Mouse (Mus musculus) thymus, postnatal 10 days (tissue): ENCODE data around the gene Coq5.
A peak's percentile ranks its signal among the peaks of the same experiment; 100 is the strongest.
"Not testable (repeated sequence)": the region's sequence is repeated elsewhere in the genome, so short reads cannot be mapped to it uniquely, and the experiment has no call there.

Source experiments
- DNase-seq, 2 experiments: peaks; one replicate each; pipeline ENCODE4 v3.0.0; 2021; ENCODE audit warnings: low spot score in 2 of 2

The Coq5 gene

DNA sequence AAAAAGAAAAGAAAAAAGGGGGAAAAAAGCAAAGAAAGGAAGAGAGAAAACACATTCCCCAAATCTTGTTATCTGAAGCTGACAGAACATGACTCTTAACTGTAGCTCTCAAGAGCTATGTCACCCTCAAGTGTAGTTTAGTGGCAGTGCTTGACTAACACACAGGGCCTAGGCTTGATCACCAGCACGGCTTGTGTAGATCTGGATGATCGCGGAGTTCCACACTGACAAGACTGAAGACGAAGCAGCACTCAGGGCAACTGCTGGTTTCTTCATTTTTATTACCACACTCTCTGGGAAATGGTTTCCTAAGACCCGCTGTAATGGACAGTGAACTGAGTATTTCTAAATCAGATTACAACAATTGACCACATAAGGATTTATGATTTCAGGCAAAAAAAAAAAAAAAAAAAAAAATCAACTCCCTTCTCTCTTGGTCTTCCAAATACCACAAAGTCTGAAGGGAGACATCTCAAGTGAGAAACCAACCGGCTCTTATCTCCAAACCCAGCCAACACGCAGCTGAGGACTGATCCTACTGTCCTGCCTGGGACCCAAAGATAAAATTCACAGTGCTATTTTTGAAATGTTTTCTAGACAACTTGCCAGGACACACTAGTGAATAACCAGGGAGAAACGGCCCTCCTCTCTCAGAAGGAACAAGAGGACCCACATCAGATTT is 12.5 kb upstream of the Coq5 start:
- no peak for DNase-seq

DNA sequence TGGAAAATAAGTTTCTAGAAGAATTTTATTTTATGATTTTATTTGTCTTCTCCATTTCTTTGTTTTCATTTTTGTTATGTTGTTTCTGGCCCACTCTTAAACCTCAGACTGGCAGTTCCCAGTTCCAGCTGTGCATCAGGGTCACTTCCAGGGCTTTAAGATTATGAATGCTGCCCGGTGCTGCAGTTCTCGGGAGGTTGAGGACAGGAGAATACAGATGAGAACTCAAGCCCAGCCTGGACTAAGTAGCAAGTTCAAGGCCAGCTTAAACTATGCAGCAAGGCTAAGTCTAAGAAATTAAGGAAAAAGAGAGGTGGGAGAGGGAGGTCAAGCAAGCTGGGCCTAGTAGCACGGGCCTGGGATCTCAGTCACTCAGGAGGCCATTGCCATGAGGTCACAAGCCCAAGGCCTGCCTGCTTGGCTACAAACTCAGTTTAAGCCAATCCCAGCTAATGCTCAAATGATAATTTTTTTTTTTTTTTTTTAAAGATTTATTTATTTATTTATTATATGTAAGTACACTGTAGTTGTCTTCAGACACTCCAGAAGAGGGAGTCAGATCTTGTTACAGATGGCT is 11.9 kb upstream of the Coq5 start:
- no peak for DNase-seq

DNA sequence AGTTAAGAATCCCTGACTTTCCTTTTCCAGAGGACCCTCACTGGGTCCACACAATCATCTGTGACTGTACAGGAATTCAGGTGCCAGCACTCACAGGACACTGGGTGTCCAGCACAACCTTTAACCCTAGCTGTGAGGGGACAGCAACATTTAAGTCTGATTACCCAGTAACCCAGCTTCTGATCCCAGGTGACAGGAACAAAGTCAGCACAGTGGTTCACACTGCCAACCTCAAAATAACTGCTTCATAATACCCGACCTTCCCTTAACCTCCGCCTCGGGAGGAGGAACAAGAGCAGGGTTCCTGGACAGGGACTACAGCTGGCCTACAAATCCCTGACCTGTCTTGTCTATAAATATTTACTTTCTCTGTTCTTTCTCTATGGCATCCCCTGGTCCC is 11.2 kb upstream of the Coq5 start:
- no peak for DNase-seq

DNA sequence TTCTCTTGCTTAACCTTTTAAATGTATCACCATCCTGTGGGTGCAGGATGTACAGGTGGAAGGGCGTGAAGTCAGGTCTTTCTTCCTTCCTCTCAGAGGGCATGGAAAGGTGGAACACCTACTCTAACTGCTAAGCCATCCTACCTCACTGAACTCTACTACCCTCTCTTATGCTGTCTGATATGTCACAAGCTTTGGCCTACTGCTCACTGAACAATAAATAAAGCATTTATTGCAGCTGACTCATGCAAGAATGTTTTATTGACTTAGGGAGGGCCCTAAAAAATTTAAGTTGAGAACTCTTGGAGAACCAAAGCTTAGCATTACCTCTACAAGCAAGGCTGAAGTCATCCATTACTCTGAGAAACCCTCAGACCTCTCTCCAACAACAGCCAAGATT is 9.5 kb upstream of the Coq5 start:
- DNase-seq = no peak

DNA sequence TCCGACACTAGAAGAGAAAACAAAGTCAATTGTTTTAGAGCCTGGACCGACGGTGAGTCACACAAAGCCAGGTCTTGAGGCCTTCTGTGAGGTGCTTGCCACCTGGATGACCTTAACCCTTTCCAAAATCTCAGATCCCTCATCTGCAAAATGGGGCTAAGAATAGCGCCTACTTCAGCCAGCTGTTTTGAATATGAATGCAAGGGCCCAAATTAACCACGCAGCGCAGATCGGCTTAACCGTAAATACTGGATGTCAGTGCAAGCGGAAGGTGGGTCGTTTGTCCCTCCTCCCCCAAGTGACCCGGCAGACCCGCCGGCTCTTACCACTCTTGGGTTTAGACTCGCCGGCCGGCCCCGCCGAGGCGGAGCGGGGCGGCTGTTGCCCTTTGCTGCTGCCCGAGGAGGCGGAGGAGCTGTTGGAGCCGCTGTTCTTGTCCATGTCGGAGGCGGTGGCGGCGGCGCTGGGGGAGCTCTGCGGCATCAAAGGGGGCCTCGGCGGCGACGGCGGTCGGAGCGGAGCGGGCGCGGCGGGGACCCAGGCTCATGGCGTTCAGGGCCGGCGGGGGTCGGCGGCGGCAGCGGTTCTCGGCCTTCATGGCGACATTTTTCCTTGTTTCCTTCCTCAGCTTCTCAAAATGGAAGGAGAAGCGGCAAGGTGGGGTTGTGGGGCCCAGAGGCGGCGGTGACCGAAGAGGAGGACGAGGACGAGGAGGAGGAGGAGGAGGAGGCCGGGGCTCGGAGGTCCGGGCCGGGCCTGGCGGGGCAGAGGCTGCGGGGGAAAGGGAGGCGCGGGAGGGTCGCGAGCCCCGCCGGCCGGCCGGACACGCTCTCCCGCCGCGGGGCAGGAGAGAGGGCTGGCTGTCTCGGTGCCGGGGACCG is 7.3 kb upstream of the Coq5 start:
- peak; percentile 47 to 55 for DNase-seq

DNA sequence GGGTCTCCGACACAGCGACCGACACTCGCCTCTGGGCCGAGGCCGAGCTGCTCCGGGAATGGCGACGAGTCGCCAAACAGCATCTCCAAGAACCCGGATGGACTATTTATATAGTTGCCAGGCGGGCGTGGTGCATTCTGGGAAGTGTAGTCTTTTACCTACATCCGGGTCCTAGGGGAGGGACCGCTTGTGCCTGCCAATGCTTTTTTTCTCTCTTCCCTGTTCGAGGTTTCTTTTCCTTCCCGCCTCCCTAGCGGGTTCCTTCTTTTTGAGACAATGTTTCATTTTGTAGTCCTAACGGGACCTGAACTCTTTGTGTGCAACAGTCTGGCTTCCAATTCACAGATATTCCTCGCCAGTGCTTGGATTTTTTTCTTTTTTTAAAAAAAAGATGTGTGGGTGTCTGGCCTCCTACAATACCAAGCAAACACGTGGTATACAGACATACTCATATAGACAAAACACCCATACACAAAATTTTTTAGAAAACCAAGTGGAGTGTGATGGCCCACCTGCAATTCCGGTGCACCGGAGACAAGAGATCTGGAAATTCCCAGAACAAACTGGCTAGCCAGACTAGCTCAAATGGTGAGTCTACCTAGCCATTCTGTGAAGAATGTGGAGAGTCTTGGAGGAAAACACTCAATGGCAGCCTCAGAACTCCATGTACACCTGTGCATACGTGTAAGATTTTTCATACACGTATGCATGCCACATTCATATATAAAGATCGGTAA is 6.5 kb upstream of the Coq5 start, which contains the start of gene Rnf10:
Gene Rnf10, minus strand, starts transcription at position 87 of the 737 bp plus-strand sequence.
- DNase-seq = peak; percentile 95 to 97

DNA sequence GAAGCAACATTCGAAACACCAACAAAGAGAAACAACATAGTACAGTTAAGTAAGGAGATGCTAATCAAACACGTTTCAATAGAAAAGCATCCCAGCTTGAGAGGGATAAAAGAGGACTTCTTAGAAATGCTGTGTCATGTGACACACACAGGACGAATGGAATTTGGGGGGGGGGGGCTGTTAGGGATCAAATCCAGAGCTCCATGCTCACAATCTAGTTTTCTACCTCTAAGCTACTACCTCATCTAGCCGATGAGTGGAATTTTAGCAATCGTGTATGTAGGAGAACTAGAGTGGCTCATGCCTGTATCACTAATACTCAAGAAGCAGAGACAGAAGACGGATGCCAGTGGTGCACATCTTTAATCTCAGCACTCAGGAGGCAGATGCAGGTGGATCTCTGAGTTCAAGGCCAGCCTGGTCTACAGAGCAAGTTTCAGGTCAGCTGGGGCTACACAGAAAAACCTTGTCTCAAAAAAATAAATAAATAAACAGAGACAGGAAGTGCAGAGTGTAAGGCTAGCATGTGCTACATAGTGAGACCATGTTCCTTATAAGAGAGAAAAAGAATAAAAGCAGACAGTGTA is 5.8 kb upstream of the Coq5 start:
- DNase-seq = no peak

DNA sequence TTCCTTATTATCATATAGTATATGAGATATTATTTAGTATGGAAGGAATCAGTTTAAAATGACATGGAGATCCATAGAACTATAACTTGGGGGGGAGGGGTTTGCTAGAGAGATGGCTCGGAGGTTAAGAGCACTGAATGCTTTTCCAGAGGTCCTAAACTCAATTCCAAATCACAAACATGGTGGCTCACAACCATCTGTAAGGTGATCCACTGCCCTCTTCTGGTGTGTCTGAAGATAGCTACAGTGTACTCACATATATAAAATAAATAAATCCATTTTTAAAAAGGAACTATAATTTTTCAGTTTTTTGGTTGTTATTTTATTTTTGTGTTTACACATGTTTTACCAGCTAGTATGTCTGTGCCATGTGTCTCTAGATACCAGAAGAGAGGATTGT is 5.1 kb upstream of the Coq5 start:
- DNase-seq = no peak

DNA sequence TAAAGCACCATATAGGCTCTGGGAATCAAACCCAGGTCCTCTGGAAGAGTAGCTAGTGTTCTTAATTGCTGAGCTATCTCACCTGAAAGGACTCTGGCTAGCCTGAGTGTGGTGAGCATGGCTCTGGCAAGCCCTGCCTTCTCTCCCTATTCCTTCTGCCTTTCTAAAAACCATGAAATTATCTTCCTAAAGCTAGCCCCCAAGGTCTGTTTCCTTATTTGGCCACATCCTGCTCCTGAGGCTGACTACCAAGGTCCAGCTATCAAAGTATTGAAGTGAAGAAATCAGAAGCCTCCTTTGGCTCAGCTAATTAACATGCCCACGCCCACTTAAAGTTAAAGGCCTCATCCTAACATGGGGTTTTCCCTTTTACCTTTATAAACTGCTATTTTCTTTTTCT is 4.7 kb upstream of the Coq5 start:
- DNase-seq = no peak

DNA sequence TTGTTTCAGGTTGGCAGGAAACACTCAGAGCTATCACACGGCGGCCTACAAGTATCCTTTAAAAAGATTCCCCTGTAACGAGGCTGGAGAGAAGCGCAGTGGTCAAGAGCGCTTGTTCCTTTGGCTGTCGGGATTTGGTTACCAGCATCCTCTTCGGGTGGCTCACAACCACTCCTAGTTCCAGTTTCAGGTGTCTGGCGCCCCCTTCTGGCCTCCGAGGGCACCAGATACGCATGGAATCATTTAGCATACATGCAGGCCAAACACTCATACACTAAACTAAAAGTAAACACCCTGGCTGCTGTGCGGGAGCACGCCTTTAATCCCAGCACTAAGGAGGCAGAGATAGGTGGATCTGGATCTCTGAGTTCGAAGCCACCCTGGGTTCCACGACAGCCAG is 3.5 kb upstream of the Coq5 start:
- DNase-seq = peak in 1 of 2 experiments; percentile 39

DNA sequence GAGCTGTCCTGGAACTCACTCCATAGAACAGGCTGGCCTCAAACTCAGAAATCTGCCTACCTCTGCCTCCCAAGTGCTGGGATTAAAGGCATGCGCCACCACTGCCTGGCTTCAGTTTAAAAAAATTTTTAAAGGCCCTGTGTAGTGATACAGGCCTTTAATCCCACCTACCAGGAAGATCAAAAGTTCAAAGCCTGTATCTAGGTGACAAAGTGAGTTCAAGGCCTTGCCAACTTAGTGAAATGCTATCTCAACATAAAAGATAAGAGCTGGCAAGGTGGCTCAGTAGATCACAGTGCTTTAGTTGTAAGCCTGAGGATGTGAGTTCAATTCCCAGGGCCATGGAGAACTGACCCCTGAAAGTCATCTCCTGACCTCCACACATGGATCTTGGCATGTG is 1.4 kb upstream of the Coq5 start:
- no peak for DNase-seq

DNA sequence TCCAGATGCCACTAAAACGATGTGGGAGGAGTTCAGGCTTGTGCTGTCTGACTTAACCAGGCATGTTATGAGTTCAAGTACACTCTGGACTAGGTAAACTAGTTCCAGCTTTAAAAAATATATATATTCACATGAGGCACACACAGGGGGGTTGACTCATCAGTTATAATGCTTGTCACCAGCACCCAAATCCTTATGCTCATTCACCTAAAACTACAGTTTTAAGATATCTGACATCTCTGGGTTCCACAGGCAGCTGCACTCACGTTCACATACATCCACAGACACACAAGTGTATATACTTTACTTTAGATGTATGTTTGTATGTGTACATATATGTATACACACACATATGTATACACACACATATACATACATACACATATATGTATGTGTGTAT is 681 bp upstream of the Coq5 start:
- DNase-seq = no peak

DNA sequence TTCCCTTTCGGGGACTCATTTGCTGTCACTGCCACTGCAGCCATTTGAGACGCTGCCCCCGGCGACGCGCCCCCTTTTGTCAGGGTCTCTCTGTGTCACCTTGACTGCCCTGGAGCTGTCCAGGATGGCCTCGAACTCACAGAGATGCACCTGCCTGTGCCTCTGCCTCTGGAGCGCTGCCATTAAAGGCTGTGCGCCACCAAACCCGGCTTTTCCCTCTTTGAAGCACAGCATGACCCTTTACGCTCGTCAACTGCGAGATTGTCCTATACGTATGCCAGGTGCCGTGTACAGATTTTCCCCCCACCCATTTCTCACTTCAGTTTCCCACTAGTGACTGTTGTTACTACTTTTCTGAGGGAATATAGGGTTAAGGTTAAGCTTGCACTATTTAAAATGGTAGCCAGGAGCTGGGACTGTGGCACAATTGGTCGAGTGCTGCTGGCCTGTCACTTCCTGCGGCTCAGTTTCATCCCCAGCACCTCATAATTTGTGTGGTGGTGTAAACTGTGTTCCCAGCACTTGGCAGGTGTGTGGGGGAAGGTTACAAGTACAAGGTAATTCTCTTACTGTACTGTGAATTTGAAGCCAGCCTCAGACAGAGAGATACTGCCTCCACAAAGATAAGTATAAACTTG is 703 bp downstream of the Coq5 start:
- peak in 1 of 2 experiments; percentile 36 for DNase-seq

DNA sequence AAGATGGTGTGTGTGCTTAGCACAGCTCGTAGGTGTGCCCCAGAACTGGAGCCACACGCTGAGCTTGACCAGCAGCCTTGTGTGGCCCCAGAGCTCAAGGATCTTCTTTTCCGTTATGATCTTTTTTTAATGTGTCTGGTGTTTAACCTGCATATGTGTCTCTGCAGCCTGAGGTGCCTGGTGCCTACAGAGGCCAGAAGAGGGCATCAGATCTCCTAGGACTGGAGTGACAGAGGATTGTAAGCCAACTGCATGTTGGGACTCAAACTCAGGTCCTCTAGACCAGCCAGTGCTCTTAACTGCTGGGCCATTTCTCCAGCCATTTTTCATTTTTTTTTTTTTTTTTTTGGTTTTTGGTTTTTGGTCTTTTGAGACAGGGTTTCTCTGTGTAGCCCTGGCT is 5.3 kb downstream of the Coq5 start:
- no peak for DNase-seq

DNA sequence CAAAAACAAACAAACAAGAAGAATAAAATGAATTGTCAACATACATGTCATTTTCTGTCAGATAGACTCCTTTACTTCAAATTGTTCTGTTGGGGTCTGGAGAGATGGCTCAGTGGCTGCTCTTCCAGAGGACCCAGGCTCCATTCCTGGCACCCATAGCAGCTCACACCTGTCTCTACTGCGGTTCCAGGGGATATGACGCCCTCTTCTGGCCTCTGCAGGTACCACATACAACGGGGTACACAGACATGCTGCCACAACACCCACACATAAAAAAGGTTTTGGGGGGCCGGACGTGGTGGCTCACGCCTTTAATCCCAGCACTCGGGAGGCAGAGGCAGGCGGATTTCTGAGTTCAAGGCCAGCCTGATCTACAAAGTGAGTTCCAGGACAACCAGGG is 14.7 kb downstream of the Coq5 start:
- no peak for DNase-seq

DNA sequence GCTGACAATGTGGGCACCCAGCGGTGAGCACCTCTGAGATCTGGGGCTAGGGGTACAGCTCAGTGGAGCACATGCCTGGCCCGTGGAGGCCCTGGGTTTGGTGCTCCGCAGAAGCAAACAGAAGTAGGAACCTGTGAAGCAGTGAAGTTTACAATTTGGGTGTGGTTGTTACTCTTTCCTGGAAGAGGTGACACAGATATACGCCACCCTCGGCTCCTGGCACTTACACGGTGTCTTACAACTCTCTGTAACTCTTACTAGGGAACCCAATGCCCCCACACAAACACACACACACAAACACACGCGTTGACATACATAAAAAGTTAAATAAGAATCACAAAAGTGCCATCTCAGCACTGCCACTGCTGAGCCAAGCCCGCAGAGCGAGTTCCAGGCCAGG is 16.9 kb downstream of the Coq5 start:
- no peak for DNase-seq

DNA sequence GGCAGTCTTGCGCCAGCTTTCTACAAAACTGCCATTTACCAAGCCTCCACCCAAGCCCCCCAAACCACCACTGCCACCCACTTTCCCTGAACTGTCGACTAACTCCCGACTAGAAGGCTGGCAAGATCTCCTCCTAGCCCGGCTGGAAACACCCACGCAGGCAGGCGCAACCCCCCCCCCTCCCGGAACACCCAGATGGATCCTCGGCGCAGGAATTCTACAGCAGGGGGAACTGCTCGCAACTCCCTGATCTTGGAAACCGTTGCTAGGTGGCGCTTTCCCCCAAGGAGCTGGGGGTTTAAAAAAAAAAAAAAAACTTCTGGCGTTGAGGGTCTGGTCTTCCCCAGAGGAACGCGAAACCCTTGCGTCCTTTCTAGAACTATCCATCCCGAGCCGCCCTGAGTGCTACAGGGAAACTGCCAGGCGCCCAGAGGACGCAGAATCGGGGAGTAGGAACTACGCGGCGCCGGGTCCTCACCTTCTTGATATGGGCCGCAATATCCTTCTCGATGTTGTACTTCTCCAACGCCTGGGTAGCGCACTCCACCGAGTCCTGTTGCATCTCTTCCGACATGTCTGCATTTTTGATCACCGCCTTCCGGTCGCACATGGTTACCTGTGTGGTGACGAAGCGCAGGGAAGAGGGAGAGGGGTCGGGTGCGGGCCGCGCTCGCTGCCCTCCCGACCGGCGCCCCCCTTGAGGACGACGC is 20.7 kb downstream of the Coq5 start:
- peak; percentile 13 to 16 for DNase-seq

DNA sequence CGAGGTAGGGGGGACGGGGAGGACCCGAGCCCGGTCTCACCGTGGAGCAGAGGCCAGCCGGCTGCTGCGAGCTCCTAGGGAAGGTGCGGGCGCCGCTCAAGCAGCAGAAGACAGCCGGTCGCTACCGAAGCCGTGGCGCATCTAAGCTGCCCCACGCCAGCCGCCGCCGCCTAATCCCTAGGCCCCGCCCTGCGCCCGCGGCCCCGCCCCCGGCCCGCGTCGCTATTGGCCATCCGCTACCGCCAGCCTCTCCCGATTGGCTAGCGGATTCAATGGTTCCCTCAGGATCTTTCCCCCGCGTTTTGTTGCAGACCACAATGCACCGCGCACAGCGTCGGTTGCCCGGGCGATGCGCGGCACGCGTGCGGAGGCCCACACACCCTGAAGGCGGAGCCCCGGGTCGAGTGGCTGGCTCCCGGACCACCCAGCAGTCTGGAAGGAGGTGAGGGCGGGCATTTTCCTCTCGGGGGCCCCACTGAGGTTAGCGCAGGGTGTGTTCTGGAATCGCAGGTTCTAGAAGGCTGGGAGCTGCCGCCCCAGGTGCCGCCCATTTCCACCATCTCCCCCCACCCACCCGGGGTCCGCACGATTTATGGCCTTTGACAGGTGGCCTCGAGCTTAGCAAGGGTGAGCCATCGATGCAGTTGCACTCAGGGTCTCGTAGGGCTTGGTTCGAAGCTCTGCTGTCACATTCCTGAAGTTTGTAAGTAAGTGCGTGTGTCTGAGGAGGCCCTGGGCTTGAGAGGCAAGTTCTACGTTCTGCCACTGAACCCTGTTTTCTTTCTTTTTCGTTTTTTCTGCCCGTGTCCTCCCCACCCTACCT is 21.5 kb downstream of the Coq5 start, which contains the start of gene Dynll1:
Gene Dynll1, minus strand, starts transcription at position 208 of the 823 bp plus-strand sequence.
- DNase-seq = peak; percentile 98 to 99

DNA sequence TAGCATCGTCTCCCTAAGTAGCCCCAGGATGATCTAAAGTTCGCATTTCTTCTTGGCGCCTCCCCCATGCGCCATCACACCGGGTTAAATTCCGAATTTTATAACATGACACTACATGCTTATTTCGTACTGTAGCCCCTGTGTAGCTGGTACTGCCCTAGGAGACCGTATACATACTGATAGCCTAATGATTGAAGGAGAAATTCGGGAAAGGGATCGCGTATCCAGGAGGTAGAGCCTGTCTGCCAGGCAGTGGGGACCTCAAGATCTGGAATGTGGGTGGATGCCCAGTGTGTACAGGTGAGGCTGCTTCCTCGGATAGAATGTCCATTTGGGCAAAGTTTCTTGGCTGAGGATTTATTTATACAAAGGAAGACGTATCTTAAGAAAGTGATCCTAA is 22.1 kb downstream of the Coq5 start:
- no peak for DNase-seq

DNA sequence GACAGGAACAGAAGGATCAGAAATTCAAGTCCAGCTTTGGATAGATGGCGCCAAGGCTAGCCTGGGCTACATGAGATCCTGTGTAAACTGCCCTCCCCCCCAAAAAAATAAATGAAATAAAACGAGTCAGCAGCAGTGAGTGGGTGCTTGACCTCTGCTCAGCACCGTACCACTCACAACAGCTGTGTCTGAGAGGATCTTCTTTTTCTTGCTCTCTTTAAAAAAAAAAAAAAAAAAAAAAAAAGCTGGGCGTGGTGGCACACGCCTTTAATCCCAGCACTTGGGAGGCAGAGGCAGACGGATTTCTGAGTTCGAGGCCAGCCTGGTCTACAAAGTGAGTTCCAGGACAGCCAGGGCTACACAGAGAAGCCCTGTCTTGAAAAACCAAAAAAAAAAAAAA is 22.7 kb downstream of the Coq5 start:
- not testable (repeated sequence) for DNase-seq
